Mouse (Mus musculus) layer of hippocampus, adult 11-12 months (tissue): ENCODE measurements around the gene Prkca.

Experiments used
- DNase-seq: peaks from one replicate; pipeline ENCODE4 v3.0.0; 2022; ENCODE audit warnings: low spot score

Prkca gene

GRCm38 (mm10) chr11:108160056-108160455 is 183.7 kb downstream of the Prkca start:
- DNase-seq: no peak

DNA sequence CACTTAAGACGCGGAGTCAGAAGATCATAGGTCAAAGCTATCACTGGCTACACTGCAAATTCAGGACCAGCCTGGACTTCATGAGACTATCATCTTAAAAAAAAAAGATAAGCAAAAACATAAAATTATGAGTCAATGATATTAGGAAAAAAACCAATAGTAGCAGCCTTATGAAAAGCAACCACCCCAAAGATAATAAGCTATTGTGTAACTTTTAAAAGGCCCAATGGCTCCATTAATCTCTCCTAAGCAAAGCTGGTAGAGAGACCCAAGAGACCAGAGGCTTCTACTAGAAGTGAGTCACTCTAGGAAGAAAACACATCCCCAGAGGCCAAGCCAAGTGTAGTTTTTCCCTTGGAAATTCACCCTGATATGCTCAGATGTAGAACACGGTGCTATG is 185.7 kb downstream of the Prkca start:
- DNase-seq: no peak

GRCm38 (mm10) chr11:108157074-108157473 is 186.7 kb downstream of the Prkca start:
- DNase-seq: no peak

GRCm38 (mm10) chr11:108156107-108156506 is 187.6 kb downstream of the Prkca start:
- DNase-seq: no peak

DNA sequence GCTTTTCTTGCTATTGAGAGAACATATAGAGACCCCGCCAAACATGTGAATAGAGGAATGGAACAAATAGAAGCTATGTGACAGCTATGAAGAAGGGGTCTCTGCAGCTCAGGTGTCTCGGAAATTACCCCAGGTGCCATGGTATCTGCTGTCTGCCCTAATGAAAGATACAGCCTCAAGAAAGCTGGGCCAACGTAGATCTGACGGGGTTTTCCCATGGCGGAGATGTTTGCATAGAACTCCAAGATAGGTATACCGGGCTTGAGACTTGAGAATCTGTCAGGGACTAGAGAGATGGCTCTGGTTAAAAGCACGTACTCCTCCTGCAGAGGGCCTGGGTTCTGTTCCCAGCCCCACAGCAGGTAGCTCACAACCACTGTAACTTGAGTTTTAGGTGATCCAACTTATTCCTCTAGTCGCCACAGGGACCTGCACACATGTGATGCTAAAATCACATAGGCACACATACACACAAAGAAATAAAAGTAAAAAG is 188.6 kb downstream of the Prkca start:
- no peak for DNase-seq

DNA sequence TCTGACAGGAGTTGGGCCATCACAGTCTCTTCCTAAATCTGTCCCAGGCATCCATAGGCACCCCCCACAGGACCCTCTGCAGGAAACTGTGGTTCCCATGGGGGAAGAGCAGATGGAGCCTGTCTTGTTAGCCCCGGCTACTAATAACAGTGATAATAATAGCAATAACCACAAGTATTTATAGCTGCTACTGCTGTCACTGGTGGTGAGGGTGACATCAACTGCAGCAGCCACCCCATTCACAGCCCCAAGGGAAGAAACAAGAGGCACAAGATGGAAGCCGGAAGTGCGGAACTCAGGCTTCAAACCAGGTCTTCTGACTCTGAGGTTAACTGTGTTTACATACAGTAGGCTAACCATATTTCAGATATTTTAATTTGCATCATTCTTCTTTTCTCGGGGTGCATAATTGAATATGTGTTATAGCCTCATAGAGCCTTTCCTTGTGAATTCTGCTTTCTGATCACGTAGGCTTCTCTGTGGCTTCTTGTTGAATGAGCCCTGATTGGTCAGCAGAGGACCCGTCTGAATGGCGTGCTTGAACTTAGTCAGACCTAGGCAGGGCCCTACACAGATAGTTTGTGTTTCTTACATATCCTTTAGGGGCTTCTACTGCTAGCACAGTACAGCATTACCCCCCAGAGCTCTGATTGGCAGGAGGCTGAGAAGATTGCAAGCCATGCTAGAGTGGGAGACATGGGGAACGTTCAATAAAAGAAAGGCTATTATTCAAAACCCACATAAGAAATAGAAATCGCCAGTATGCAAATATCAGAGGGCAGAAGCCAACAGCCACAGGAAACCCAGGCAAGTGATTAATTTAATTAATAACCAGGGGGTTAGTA is 189.5 kb downstream of the Prkca start:
- DNase-seq: no peak

DNA sequence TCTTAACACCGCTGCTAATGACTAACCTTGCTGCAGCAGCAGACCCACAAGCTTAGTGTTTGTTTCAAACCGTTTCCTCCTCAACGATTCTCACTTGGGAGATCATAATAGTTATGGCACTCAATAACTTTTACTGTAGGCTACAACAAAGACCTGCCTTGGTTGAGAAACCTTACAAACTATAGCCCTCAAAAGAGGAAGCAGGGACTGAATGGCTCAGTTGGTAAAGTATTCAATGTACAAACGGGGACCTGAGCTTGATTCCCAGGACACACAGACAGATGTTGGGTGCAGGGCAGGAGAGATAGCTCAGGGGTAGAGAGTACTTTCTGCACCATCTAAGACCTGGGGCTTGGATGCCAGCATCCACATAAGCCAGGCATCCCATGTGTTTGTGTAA is 191.1 kb downstream of the Prkca start:
- no peak for DNase-seq

GRCm38 (mm10) chr11:108150410-108150809 is 193.3 kb downstream of the Prkca start:
- peak; percentile 85 for DNase-seq

DNA sequence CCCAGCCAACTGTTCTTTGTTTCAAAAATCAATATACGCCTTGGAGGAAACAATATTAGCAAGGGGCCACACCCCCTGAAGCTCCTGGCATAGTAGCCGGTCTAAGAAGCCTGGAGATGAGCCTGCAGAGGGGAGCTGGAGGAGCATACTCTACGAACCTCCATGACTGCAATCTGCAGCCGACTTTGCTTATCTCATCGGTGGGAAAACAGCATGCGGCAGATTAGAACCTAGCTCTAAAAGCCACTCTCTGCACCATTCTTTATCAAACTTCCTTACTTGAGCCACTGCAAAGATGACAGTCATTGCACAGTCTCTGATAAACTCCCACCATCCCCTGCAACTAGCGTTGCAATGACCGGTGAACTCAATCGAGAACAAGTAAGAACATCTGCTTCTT is 194.5 kb downstream of the Prkca start:
- DNase-seq: no peak

DNA sequence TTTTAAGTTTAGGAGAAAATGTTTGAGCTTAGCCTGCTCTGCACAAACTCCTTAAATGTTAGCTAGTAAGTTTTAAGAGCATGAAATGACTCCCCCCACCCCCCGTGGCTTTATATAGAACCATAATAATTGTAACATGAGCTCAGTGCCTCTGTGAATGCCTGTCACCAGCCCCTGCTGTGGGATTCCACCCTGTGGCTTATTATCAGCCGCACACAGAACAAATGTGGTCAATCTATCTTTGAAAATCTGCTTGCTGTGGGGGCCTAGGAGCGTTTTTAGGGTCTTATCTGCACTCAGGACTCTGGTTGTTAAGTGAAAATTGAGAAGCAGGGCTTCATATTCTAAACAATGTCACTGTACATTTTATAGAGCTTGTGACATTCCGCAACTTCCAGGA is 195.2 kb downstream of the Prkca start:
- no peak for DNase-seq

GRCm38 (mm10) chr11:108145752-108146496 is 197.8 kb downstream of the Prkca start:
- DNase-seq: no peak

- no peak for DNase-seq
Observed at GRCm38 (mm10) chr11:108145128-108145527, 198.6 kb downstream of the Prkca start.

DNA sequence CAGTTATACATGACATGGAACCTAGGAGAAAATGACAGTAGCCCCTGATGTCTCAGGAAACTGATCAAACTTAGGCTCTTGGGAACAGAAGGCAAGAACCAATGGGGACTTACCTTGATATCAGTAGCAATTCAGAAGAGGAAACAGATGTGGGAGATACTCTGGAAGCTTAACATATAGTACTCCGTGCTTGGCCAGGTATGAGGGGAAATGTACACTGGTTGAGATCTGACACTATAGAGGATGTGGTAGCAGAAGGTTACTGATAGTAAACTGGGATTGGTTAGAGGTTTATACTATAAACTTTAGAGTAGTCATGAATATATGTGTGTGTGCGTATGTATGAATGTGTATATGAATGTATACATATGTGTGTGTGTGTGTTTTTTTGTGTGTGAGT is 200.0 kb downstream of the Prkca start:
- DNase-seq: no peak

- no peak for DNase-seq
Observed at GRCm38 (mm10) chr11:108140028-108140427, 203.7 kb downstream of the Prkca start.

- DNase-seq: peak; percentile 35
Observed at GRCm38 (mm10) chr11:108136341-108136740, 207.4 kb downstream of the Prkca start.

DNA sequence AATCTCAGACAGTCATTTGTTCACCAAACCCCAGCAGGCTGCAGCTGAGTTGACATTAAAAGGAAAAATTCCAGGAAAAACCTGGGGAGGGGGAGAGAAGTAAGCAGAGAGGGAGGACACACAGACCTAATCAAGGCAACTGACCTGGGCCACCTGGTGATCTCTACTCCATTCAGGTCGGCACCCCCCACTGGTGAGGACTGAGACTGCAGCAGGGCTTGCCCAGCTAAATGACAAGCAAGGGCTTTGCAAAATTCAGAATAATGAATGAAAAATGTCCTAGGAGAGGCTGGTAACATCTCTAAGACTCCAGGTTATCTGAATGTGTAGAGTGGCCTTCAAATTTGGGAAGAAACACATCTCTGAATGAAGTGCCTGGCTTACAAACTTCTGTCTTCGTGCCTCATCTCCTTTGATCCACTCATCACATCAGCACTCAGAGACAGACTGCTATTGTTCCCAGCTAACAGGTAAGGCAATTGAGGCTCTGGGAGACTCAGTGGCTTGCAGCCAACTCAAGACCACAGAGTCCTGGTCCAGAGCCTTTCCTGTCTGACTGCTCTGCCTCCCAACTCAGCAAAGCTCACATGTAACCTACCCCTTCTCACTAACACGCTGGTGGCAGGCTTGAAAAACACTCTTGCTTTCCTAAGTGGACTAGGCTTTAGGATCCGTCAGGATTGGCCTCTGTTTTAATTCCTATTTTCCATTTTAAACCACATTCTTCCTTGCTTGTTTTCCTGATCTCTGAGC is 208.1 kb downstream of the Prkca start:
- DNase-seq: no peak

GRCm38 (mm10) chr11:108128593-108128992 is 215.1 kb downstream of the Prkca start:
- peak; percentile 81 for DNase-seq

DNA sequence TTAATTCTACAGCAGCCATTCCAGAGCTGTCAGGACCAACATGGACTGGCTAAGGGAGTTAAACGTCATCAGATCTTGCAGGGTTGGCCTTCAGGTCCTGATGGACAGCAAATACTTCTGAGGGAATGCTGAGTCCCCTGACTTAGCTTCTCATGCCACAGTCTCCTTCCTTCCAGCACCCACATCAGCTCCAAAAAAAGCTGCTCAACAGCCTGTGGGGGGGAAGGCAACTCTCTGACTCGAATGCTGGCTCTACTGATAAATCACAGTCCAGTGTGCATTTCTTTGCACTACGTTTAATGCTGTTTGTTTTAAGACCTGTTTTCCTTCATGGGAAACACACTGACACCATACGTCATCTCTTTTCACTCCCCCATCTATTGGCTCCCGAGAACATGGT is 215.8 kb downstream of the Prkca start:
- DNase-seq: no peak

DNA sequence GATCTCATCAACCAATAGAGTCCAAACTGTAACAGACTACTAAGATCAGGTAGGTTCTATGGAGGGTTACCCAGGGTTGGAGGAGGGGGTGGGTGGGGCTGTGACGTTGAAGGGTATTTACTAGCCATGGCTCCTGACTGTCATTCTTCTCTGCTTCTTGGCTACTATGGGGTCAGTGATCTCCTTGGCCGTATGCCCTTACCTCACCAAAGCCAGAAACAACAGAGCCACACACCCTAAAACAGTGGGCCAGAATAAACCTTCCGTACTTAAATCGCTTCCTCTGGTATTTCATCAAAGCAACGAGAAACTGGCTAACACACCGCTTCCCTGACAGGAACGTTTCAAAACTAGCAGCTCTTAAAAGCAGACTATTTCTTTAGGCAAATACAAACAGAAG is 221.2 kb downstream of the Prkca start:
- DNase-seq: no peak

DNA sequence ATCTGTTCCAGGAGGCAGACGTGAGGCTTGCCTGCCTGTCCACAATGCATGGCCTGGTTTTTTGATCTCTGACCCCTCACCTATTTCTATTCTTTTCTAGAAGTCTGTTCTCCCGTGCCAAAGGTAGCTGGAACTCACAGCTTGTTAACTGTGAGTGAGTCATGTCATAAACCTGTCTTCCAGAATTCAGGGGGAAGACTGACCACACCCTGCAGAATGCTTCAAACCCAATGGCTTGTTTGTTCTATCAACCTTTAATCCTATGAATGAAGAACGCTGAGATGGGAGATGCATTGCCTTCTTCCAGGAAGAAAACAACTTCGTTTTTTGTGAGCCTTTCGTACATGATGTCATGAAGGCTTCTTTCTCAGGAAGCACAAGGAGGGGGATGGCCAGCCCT is 223.0 kb downstream of the Prkca start:
- DNase-seq: no peak

- no peak for DNase-seq
Observed at GRCm38 (mm10) chr11:108119785-108120184, 223.9 kb downstream of the Prkca start.

DNA sequence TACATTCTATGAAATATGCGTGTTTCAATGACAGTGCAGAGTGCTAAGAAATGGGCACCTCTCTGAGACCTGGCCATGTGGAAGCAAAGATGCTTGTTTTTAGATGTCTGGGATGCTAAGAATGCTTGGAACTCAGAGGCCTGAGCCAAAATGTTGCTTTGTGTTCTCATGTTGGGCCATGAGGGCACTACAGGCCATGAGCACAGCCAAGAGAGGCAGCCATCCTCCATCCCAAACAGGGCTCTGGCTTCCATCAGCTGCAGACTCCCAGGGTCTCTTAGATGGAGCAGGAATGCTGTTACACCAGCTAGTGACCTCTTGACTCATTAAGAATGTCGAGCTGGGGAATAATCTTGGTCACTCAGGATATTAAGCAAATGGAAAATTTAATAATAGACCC is 224.9 kb downstream of the Prkca start:
- DNase-seq: no peak

GRCm38 (mm10) chr11:108118221-108118620 is 225.5 kb downstream of the Prkca start:
- no peak for DNase-seq
